Mouse (Mus musculus) thymus, adult 2 months (tissue): ENCODE measurements around the gene Rps12.

Source experiments
- CTCF ChIP-seq: fragments of 200-500 bp; IDR thresholded peaks from 2 replicates; pipeline ENCODE4 v1.5.1; 2012; ENCODE audit warnings: mild to moderate bottlenecking, control low read depth, low read length, moderate library complexity, borderline replicate concordance; ENCODE audit not compliant: control insufficient read depth, poor library complexity, insufficient read depth; ENCODE audit errors: extremely low read depth
- POLR2A ChIP-seq: fragments of 200-500 bp; IDR thresholded peaks from 2 replicates; pipeline ENCODE4 v1.6.1; 2012; ENCODE audit warnings: mild to moderate bottlenecking, low read length, control low read depth, moderate library complexity; ENCODE audit not compliant: control insufficient read depth, poor library complexity, insufficient read depth; ENCODE audit errors: extremely low read depth

DNA sequence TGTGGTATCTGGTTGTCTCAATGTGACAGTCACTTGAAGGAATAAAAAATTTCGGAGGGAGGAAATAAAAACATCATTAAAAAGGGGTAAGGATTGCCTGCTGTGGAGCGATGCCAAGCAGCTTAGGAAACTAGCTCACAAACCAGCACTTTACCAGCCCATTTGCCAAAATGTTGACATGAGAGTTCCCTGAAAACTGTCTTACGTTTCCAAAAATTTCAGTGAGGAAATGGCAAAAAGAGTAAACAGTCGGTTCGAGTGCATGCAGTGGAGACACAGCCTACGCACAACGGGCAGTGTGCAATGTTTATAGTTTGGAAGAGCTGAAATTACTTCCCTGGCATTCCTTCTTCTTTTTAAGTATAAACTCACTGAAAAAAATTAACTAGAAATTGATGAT, 32.9 kb downstream of the Rps12 start:
- TF ChIP-seq CTCF (no peak), POLR2A (no peak)
